Mouse (Mus musculus): Measurements from ENCODE around the gene Lpo.

DNA sequence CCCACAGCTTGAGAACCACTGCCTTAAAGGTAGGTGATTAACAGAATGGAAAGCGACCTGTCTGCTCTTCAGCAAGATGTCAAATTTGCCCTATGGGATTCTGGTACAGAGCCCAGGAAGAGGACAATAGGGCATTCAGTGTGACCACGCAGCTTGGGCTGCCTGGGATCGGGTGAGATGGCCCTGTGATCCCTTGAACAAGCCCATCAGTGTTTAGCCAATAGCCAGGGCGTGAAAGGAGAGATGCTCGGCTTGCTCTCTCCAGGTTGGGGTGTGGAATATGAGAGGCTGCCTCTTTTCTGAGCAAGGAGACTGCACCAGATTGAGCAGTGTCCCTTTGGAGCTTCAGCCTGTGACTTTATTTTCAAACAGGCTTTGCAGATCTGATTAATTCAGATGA, 6.6 kb downstream of the Lpo start:
- TF ChIP-seq CTCF (conservative IDR thresholded peaks at IDR 0.05; ENCODE audit: low read length): no peak
- TF ChIP-seq NANOG (IDR thresholded peaks at IDR 0.05; ENCODE audit: borderline replicate concordance, low read length): no peak
